Mouse (Mus musculus): ENCODE measurements around the gene Acad10.

Gene Acad10

DNA sequence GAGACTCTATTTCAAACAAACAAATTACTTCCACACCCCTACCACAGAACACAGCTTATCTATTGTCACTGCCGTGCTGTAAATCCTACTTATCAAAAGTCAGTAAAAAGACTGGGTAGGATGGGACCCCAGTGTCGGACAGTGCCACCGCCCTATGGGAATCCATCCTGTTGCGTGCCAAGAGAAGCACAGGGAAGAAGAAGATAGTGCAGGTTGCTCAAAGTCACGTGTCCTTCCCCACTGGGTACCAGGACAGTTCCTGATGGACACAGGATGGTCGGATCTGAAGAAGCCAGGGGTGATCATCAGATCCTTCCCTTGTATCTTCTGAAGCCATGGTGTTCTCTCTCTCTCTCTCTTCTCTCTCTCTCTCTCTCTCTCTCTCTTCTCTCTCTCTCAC lies 64.6 kb downstream of the Acad10 start:
- no peak for DNase-seq

DNA sequence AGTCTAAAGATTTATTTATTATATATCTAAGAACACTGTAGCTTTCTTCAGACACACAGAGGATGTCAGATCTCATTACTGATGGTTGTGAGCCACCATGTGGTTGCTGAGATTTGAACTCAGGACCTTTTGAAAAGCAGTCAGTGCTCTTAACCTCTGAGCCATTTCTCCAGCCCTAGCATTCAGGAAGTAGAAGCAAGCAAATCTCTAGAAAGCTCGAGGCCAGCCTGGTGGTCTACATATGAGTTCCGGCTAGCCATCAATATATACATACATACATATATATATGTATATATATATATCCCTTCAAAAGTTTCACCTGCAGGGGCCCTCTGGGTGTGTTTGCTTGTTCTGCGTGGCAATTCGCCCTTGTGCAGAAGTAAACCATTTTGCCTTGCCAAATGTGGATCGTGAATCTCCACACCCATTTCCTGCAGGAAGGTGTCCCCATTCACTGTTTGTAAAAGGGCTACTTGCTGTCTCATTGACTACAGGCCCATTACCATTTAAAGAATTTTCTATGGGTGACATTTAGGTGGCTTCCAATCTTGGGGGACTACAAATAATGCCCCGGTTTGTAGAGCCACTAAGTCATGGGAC lies 65.5 kb downstream of the Acad10 start:
- no peak for DNase-seq

DNA sequence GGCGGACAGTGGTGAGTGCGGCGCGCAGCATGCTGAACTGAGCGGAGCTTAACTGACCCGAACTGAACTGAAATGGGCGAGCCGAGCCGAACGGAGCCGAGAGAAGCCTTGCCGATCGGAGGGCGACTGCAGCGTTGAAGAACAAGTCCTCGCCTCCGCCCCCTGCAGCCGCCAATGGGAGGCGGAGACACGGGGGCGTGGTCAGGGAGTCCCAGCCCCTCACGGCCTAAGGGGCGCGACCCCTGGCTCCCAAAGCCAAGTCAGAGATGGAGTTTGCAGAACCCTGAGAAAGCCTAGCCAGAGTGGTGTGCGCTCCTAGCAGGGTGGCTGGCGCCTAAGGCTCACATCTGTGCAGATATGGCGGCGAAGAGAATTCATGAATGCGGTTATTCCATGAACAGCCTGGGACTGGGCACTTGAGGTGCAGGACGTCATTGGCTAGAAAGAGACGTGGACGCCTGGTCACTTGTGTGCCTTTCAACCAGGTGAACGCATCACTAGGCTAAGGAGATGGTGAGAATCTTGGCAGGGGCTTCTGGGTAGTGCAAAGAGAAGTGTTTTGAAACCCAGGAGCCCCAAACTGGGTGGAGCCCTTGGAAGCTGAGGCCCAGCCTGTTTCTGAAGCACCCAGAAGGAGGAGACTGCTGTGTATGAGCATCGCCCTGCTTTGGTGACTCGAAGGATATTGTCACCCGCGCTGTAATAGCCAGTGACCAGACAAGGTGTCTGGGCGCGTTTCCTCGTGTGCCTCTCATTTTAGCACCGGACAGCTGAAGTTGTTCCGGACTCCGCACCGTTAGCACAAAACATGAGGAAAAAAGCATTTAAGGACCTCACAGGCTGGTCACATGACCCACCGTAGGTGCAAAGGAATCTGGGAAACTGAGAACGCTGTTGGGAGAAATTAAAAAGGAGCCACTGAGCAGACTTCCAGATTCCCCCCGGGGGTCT lies 66.6 kb downstream of the Acad10 start, which contains the start of gene Aldh2:
Gene Aldh2 (minus strand): TSS at position 374 of the 951 bp plus-strand sequence.
- peak; percentile 94 to 97 for DNase-seq

DNA sequence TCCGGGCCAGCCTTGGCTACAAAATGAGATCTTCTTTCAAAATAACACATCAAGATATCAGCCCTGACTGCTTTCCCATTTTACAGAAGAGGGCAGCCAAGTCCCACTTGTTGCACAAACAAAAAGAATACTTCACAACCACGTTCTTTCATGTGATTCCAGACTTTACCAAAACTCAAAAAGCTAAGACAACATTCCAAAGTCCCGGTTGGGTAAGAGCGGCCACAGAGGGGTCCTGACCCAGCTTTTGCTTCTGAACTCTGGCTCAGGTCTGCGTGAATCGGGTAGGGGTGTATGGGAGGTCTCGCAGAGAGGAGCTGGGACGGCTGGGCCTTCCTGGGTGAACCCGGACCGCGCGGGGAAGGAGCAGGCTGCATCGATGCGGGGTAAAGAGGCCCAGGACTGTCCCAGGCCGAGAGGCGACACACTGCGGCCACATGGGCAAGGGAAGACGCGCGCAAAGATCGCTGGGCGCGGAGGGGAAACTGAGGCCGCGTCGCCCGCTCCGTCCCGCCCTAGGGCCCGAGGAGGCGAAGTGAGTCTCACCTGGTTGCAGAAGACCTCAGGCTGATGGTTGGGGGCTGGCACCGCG lies 67.4 kb downstream of the Acad10 start:
- no peak for DNase-seq

DNA sequence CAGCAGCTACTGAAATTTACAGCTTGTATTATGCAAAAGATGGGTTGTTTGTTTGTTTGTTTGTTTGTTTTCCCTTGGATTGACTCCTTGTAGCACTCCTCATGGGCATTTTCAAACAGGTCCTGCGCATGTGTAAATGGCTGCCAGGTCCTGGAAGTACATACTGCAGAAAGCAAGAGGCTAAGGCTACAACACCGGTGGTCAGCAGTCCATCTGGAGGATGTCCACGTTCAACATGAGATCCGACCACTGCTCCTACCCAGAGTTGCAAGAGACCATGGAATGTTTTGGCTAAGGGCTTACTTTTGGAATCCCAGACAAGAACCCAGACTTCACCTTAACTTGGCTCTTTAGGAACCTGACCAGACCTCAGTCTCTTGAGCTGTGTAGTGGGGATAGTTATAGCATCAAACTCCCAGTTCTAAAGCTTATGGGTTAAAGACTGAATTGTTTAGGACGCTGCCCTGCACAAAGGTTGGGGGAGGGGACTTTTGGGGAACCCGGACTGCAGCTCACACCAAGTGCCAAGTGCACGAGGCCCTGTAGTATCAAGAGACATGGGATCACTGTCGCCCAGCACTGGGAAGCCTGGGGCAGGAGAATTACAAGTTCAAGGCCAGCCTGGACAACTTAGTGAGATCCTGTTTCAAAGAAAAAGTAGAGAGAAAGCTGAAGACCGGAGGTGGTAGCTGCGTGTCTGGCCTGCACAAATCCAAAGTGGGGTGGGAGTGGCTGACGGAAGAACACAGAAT lies 68.1 kb downstream of the Acad10 start:
- DNase-seq, result no peak

DNA sequence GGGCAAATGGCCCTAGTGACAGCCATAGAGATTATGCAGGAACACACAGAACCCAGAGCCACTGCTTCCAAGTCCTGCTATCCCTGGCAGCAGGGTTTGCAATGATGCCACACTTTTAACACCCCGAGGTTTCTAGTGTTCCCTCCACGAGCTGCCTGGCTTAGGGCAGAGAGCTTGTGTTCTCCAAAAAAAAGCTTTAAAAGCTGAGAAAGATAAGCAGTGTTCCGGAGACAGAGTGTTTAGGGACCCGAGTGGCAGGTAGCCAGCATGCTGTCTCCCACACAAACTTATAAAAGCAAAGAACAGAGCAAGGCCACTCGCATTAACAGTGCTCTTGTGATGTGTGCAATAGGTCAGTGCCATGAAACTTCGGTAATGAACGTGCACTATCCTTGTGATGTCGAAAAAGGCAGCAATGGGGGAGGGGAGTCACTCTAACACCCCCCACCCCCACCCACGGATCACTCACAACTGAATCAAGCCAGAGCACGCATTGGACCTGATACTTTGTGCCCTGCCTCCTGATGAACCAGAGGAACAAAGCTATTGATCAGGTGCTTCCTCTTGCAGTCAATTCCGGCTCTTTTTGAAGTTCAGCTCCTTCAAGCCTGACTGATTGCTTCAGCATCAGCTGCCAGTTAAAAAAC lies 68.8 kb downstream of the Acad10 start:
- no peak for DNase-seq

DNA sequence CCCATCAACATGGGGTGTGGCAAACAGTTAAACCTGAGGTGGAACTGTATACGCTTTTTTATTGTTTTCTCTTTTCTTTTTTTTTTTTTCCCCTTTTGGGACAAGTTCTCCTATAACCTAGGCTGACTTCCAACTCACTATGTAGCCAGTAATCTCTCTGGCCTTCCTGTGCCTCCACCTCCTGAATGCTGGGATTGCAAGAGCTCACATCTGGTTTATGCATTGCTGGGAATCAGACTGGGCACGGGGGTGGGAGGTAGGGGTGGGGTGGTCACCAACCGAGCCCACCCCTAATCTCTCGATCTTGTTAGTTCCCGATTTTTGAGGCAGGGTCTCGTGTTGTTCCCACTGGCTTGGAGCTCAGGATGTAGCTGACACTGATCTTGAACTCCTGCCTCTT lies 70.4 kb downstream of the Acad10 start:
- no peak for DNase-seq

DNA sequence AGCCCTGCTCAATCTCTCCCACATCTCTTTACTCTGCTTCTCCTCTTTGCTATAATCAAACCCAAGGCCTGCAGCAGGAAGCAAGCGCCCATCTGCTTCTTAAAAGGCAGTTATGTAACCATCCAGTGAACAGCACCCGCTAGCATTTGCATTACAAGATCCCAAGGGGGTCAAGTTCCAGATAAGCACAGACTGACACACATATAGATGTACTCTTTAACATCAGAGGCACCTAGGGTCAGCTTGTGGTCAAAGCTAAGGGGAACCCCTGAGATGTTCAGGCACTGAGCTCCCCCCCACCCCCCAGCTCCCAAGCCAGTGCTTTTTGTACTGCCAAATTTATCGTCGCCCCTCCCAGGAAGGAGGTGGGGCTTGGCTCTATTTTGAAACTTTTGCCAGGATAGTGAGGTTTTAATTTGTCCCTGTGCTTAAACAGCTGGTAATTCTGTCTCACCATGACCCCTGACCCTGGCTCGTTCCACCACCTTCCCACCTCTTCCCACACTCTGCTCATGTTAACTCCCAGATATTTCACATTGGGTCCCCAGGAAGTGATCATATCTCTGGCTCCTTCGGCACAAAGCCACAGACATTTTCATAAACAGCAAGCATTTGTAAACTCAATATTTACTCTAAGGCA lies 73.8 kb downstream of the Acad10 start:
- peak; percentile 43 to 69 for DNase-seq

DNA sequence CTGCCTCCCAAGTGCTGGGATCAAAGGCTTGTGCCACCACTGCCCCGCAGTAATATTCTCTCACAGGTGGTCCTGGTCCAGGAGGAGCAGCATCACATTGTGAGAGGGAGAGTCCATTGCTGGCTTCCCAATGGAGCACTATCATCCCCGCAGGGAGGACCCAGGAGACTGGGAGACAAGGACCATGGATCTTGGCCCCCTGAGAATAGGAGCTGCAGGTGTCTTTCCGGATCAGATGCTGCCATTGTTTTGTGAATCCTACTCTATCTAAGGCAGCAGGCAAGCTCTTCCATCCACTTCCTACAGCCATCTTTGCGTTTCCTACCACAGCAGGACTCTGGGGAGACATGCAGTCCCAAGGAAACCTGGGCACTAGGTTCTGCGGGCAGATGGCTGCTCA lies 74.6 kb downstream of the Acad10 start:
- no peak for DNase-seq

DNA sequence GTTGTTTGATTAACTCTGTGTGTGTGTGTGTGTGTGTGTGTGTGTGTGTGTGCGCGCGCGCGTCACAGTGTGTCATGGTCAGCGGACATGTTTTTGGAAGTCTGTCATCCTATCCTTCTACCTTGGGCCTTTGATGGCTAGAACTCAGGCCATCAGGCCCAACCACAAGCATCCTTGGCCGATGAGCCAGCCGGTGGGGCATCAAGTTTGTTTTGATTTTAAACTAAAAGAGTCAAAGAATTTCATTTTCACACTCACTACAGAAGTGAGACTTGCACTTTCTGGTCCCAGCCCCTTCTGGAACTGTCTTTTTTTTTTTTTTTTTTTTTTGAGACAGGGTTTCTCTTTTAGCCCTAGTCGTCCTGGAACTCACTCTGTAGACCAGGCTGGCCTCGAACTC lies 75.3 kb downstream of the Acad10 start:
- no peak for DNase-seq

DNA sequence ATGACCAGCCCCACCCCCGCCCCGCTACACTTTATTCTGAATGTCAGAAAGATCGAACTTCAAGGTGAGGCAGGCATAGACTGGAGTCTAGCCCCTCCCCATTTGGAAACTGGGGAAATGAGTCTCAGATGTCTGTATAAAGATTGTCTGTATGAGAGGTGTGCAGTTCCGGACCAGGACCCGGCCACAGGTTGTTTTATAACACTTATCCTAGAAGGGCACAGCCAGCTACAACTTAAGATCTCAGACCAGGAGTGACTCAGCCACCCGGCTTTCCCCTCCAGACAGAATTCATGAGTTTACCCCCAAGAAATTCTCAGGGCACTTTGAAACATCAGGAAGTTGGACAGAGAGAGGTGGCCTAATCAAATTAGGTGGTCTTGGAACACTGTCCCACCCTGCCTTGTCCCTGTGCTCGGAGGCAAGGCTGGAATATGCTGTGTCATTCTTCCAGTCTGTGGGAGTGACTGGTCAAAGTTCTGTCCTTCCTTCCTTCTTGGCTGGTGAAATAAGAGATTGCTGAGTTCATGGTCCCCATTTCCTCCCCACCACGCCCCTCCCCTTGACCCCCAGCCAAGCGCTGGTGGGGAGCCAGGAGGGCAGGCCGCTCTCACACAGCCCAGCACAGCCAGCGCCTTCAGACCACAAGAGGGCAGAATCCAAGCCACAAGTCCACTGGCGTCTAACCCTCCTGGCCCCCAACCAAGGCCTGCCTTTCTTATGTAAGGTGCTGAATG lies 76.4 kb downstream of the Acad10 start:
- DNase-seq, result peak; percentile 98 to 99

DNA sequence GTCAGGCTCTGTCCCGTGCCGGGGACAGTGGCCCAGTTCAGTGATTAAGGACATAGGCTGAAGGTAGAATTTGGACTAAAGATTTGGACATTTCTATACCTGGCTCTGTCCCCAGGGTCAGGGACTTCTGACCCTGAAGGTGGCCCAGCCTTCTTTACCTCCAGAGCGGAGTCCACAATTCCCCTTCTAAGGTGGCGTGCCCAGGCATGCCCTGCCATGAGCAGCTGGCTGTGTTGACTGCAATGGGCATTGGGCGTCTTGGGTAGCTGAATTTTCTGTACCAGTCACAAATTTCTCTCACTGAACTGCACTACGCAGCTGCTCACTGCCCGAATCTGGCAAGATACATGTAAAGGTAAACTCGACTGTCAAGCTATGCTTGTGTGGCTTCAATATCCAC lies 78.4 kb downstream of the Acad10 start:
- no peak for DNase-seq

DNA sequence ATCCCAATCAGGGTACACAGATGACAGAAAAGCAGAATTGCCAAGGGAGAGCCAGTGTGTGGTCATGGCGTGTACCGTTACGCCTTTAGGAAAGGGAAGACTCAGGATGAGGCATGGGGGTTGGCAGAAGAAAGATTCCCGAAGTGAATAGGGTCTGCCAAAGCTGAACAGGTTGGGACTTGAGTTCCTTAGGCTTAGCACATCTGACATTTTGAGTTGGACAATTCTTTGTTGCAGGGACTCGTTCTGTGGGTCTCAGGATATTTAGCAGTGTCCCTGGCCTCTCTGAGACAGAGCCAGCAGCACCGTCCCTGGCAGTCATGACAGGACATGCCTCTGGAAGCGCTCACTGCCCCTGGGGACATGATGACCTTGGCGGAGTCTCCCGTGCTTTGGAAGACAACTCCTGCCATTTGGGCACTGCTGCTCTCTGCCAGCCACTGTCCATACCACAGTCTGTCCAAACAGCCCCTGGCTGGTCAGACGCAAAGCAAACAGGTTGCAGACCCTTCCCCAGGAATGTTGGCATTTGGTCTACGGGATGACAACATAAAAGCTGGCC lies 83.3 kb downstream of the Acad10 start:
- DNase-seq, result no peak

DNA sequence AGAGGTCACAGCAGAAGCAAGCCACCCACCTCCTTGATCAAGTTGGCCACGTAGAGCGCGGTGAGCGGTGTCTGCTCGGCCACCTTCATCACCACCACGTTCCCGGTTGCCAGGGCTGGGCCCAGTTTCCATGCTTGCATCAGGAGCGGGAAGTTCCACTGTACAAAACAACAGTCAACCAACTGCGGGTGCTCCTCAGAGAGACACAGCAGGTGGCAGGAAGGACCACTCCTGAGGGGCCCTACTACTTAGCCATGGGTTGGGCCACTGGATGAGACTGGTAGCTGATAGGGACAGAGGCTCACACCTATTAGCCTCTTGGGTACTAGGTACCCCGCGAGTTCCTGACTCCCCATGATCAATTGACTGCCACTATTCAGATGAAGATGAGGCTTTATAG lies 84.4 kb downstream of the Acad10 start:
- DNase-seq, result no peak

DNA sequence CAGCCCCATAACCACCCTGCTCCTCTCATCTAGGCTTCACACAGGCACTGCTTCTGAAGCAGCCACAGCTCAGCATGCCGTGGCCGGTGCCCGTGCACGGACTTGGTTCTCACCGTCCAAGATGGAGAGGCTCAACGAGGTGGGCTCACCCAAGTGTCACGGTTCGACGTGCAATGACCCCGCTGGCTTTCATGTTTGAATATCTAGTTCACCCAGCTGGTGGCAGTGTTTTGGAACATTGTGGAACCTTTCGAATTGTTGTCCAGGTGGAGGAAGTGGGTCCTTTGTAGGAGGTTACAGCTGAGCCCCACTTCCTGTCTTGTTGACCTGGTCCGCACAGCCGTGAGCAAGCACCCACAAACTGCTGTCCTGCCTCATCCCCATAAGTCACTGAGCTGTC lies 86.2 kb downstream of the Acad10 start:
- DNase-seq, result no peak
